Mouse (Mus musculus) midbrain, embryonic 12.5 days (tissue): Measurements from ENCODE around the gene Nsun4. TPM values are rescaled to one million over a fixed set of nuclear protein-coding genes. Genes with fewer than 3 reads are reported as not detected.

Source experiments
- ATAC-seq: fragments of 200-750 bp; cut with Nextera tagmentation; 2 replicates; pipeline ENCODE4 v1.8.0; 2017; ENCODE audit warnings: low read depth, moderate TSS enrichment, moderate library complexity; ENCODE audit not compliant: low FRiP score
- H3K27ac ChIP-seq: fragments of 300-500 bp; sonication (generic); replicated peaks from 2 replicates; pipeline ENCODE4 v1.5.1; 2016; ENCODE audit warnings: mild to moderate bottlenecking
- H3K27me3 ChIP-seq: fragments of 300-500 bp; sonication (generic); 2 replicates; pipeline ENCODE4 v1.6.1; 2016; ENCODE audit warnings: mild to moderate bottlenecking
- H3K36me3 ChIP-seq: fragments of 300-500 bp; sonication (generic); 2 replicates; pipeline ENCODE4 v1.6.1; 2016
- H3K4me1 ChIP-seq: fragments of 300-500 bp; sonication (generic); 2 replicates; pipeline ENCODE4 v1.6.1; 2016
- H3K4me2 ChIP-seq: fragments of 300-500 bp; sonication (generic); replicated peaks from 2 replicates; pipeline ENCODE4 v1.6.1; 2016; ENCODE audit warnings: mild to moderate bottlenecking, moderate library complexity
- H3K4me3 ChIP-seq: fragments of 300-500 bp; sonication (generic); 2 replicates; pipeline ENCODE4 v1.5.1; 2016; ENCODE audit warnings: mild to moderate bottlenecking
- H3K9ac ChIP-seq: fragments of 300-500 bp; sonication (generic); replicated peaks from 2 replicates; pipeline ENCODE4 v1.6.1; 2016; ENCODE audit warnings: mild to moderate bottlenecking, moderate library complexity
- H3K9me3 ChIP-seq: fragments of 300-500 bp; sonication (generic); 2 replicates; pipeline ENCODE4 v1.6.1; 2016; ENCODE audit warnings: mild to moderate bottlenecking
- WGBS: fragments of 180-500 bp; shearing (Covaris S2); methylation state at CpG from one replicate; pipeline ENCODE4 v1.1.7; 2016; 5-methylcytosine and 5-hydroxymethylcytosine counted together
- polyA plus RNA-seq: library from polyadenylated mRNA; unstranded; fragments of >200 nt; fragmentation: Nextera tagmentation; extraction: Ambion mirVana; gene quantifications from 2 replicates; pipeline ENCODE4 v1.2.1, GENCODE M21; 2016

Nsun4 gene
- polyA plus RNA-seq, 1 experiment from 2014 or later: 20.7 TPM

DNA sequence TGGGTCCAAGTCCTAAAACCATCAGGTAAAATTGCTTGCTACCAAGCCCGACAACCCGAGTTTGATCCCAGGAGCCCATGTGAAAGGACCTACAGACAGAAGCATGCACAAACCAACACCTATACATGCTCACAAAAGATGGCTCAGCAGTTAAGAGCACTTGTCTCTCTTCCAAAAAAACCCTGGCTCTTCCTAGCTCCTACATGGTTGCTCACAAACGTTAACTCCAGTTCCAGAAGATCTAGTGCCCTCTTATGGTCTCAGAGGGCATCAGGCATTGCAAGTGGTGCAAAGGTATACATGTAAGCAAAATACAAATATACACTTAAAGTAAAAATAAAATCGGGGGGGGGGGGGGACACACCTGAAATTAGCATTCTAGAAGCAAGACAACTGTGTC, 19.5 kb upstream of the Nsun4 start:
- Histone ChIP-seq H3K4me3 (no peak overlapping the region), H3K36me3 (peaks cover 22% of the 10 kb centered on the region), H3K9ac (no peak overlapping the region; the same call in 1 of the 2 replicates), H3K27me3 (no peaks in the 10 kb centered on the region), H3K27ac (no peak overlapping the region), H3K9me3 (no peaks in the 10 kb centered on the region), H3K4me1 (peaks cover 29% of the 10 kb centered on the region), H3K4me2 (peak overlapping the region; percentile 26; the same call in 1 of the 2 replicates)
- no peak for ATAC-seq
- WGBS: 59% methylated on average over 4 of the region's 4 CpGs

DNA sequence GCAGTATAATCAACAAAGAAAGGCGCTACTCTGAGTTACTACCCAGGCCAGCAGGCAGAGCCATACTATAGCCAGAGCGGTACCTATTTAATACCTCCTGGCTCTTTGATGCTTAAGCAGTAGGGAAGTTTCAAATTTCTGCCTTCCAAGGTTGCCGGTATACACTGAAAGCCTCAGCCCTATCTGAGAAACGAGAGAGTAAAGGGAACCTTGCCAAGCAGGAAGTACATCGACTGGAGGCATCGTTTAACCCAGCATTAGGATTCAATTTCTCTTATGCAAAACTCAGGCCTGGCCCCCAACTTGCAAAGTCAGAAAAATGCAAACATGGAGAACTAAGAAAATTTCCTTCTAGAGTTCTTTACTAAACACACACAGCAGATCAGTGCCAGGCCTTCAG, 16.4 kb upstream of the Nsun4 start:
- no peak overlapping the region for H3K4me3 ChIP-seq
- H3K9me3 ChIP-seq: no peaks in the 10 kb centered on the region
- ATAC-seq: no peak
- H3K4me1 ChIP-seq: peaks cover 16% of the 10 kb centered on the region
- H3K4me2 ChIP-seq: no peak overlapping the region
- H3K27ac ChIP-seq: no peak overlapping the region
- 93% methylated on average over 6 of the region's 6 CpGs for WGBS
- H3K9ac ChIP-seq: no peak overlapping the region
- no peaks in the 10 kb centered on the region for H3K27me3 ChIP-seq
- peaks cover 44% of the 10 kb centered on the region for H3K36me3 ChIP-seq

DNA sequence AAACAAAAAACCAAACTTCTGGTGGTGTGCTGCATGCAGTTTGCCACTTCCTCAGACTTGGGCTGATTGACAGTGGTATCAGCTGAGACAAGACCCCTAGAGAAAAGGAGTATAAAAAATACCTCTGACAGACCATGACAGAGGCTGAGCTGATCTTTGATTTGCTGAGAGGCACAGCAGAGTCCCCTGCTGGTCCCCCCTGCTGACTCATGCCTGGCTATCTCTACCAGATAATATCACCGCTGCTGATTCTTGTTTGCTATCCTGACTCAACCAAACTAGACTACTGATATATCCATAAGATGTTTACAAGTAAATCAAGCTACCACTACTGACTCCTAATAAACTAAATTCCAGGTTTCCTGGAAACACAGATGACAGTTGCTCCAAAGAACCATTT, 10.2 kb upstream of the Nsun4 start:
- no peaks in the 10 kb centered on the region for H3K9me3 ChIP-seq
- H3K4me2 ChIP-seq: no peak overlapping the region
- H3K4me3 ChIP-seq: no peak overlapping the region
- H3K9ac ChIP-seq: no peak overlapping the region
- peaks cover 32% of the 10 kb centered on the region for H3K36me3 ChIP-seq
- WGBS: 56% methylated on average over 1 of the region's 1 CpGs
- no peak for ATAC-seq
- no peaks in the 10 kb centered on the region for H3K27me3 ChIP-seq
- no peaks in the 10 kb centered on the region for H3K4me1 ChIP-seq
- H3K27ac ChIP-seq: no peak overlapping the region

DNA sequence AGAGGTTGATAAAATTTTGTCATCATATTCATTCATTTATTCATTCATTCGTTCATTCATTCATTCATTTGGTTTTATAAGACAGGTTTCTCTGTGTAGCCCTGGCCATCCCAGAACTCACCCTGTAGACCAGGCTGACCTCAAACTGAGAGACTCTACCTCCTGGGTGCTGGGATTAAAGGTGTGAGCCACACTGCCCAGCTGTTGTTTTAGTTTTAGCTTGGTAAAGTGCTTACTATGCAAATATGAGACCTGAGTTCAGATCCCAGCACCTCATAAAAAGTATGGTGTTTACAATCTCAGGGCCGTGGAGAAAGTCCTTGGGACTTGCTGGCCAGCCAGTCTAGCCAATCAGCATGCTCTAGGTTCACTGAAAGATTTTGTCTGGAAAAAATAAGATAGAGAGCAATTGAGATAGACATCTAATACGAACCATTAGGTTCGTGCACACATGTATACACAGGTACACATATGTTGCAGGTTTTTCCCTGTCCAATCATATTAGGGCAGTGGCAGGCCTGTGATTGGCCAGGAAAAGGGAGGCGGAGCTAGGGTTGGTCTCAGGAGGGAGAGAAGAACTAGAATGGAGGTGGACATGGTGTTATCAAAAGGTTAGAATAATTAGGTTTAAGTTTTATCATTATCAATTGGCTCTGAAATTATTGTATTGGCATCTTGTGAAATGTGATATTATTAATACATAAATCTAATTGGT, 5.5 kb upstream of the Nsun4 start:
- WGBS: 74% methylated on average over 5 of the region's 5 CpGs
- H3K27me3 ChIP-seq: no peaks in the 10 kb centered on the region
- H3K27ac ChIP-seq: no peak overlapping the region
- no peaks in the 10 kb centered on the region for H3K36me3 ChIP-seq
- ATAC-seq: no peak; the same call in 1 of the 2 replicates
- no peak overlapping the region for H3K9ac ChIP-seq
- H3K4me3 ChIP-seq: no peak overlapping the region
- H3K9me3 ChIP-seq: no peaks in the 10 kb centered on the region
- no peaks in the 10 kb centered on the region; the same call in 1 of the 2 replicates for H3K4me1 ChIP-seq
- no peak overlapping the region for H3K4me2 ChIP-seq

DNA sequence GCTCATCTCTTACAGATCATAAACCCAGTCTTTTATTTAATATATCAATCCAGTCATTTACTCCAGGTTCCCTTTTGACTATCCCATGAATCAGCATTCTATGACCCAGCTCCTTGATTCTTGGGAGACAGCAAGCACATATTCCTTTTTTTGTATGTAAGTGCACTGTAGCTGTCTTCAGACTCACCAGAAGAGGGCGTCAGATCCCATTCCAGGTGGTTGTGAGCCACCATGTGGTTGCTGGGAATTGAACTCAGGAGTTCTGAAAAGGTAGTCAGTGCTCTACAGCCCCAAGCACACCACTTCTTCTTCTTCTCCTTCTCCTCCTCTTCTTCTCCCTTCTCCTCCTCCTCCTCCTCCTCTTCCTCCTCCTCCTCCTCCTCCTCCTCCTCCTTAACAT, 3.9 kb upstream of the Nsun4 start:
- no peaks in the 10 kb centered on the region for H3K36me3 ChIP-seq
- H3K9me3 ChIP-seq: no peaks in the 10 kb centered on the region
- H3K27ac ChIP-seq: no peak overlapping the region
- H3K4me3 ChIP-seq: no peak overlapping the region
- ATAC-seq: no peak
- no peak overlapping the region for H3K4me2 ChIP-seq
- no peaks in the 10 kb centered on the region for H3K27me3 ChIP-seq
- WGBS: 3% methylated on average over 1 of the region's 1 CpGs
- H3K4me1 ChIP-seq: peaks cover 6% of the 10 kb centered on the region
- no peak overlapping the region for H3K9ac ChIP-seq

DNA sequence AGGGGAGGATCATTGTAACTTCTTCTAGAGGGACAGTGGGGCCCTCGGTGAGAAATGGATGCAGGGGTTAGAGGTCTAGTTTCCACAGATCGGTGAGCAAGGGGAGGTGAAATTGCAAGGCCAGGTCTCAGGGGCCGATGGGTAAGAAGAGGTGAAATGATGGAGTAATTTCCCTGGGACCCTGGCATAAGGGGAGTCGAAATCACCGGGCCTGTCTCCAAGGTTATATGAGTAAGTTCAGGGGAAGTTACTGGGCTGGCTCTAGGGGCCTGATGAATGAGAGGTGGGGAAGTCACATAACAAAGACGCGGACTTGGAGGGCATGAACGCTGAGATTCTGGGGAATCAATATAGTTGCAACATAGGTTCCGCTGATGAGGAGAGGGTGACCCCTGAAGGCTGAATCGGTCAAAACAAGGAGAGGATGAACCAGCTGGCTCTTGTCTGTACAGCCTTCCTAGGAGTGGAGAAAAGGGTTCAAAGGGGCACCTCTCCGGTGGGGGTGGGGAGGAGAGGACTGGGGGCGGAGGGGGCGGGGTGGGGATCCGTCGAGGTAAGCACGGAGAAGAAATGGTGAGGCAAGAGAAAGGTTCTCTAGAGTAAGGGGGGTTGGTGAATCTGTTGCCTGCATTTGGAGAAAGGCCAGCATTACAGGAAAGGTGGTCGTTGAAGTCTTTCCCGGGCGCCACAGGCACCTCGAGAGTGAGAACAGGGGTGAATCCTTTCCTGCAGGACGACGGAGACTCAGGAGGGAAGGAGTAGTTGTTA, 966 bp downstream of the Nsun4 start:
- Histone ChIP-seq H3K4me3 (peak overlapping the region; percentile 55), H3K27ac (peak overlapping the region; percentile 89), H3K36me3 (peaks cover 9% of the 10 kb centered on the region), H3K9ac (peak overlapping the region; percentile 63), H3K27me3 (no peaks in the 10 kb centered on the region), H3K4me1 (peaks cover 11% of the 10 kb centered on the region), H3K4me2 (peak overlapping the region; percentile 87), H3K9me3 (no peaks in the 10 kb centered on the region)
- 12% methylated on average over 22 of the region's 22 CpGs for WGBS
- ATAC-seq: peak; percentile 55

DNA sequence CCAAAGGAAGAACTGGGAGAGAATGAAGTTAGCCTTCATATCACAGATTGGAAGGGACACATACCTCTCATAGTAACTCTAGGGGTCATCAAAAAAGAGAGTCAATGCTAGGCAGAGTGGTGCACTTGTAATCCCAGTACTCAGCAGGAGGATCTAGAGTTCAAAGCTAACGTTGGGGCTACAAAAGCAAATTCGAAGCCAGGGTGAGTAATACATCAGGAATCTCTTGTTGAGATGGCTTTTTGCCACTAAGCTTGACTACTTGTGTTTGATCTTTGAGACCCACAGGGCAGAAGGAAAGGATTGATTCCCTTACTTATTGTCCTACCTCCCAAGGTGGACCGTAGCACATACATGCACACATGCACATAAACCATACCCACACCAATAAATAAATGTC, 4.5 kb downstream of the Nsun4 start:
- no peak for ATAC-seq
- H3K4me2 ChIP-seq: no peak overlapping the region
- H3K9ac ChIP-seq: no peak overlapping the region
- peaks cover 11% of the 10 kb centered on the region for H3K4me1 ChIP-seq
- H3K9me3 ChIP-seq: no peaks in the 10 kb centered on the region
- H3K36me3 ChIP-seq: peaks cover 14% of the 10 kb centered on the region
- no peak overlapping the region for H3K27ac ChIP-seq
- 82% methylated on average over 3 of the region's 3 CpGs for WGBS
- H3K4me3 ChIP-seq: no peak overlapping the region
- no peaks in the 10 kb centered on the region for H3K27me3 ChIP-seq

DNA sequence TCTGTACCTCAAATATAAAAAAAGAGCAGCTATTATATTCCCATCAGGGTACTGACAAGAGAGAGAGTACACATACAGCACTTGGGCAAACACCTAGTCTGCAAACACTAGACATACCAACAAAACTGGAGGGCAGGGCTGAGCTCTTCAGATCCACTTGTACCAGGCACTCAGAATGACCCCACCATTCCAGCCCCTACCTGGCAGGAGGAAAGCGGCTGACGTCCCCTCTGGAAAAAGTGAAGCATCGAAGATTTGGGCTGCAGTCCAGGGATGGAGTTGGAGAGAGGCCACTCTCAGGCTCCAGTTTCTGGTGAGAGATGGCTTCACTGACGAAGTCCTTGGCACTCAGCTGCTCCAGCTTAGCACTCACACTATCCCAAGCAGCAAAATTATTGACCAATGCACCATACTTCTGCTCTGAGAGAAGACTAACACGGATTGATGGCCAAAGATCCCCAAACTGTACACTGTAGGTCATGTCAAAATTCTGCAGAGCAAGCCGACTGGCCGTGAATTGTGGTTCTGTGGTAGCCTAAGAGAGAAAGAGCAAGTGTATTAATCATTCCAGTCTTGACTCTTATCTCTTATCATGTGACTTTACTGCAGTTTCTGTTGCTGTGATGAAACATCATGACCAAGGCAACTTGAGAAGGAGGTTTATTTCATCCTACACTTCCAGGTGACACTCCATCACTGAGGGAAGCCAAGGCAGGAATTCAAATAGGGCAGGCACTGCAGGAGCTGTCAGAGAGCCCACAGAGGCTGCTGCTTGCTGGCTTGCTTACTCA, 5.4 kb downstream of the Nsun4 start:
- no peak overlapping the region for H3K9ac ChIP-seq
- H3K27ac ChIP-seq: no peak overlapping the region
- peaks cover 19% of the 10 kb centered on the region for H3K36me3 ChIP-seq
- H3K4me3 ChIP-seq: no peak overlapping the region
- ATAC-seq: no peak
- H3K9me3 ChIP-seq: no peaks in the 10 kb centered on the region
- 86% methylated on average over 7 of the region's 7 CpGs for WGBS
- no peaks in the 10 kb centered on the region for H3K27me3 ChIP-seq
- H3K4me2 ChIP-seq: no peak overlapping the region
- peaks cover 11% of the 10 kb centered on the region for H3K4me1 ChIP-seq

DNA sequence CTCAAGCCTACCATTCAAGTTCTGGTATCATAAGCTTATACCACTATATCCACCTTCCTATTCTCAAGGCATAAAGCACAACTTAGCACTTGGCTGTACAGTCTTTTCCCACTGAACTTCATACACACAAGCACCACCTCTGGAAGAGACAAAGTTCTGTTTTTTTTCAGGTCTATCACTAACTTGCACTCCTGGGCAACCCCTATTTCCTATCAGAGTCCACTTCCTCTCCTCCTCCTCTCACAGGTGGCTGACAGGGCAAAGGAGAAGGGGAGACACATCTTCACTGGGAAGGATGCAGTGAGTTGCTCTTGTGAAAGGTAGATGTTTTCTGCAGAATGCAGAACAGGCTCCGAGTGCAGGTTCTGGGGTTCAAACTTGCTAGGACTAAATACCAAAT, 6.0 kb downstream of the Nsun4 start:
- ATAC-seq: no peak
- H3K4me2 ChIP-seq: no peak overlapping the region
- H3K27me3 ChIP-seq: no peaks in the 10 kb centered on the region
- H3K9ac ChIP-seq: no peak overlapping the region
- peaks cover 6% of the 10 kb centered on the region for H3K4me1 ChIP-seq
- no peak overlapping the region for H3K27ac ChIP-seq
- 87% methylated on average over 1 of the region's 1 CpGs for WGBS
- no peaks in the 10 kb centered on the region for H3K9me3 ChIP-seq
- peaks cover 26% of the 10 kb centered on the region for H3K36me3 ChIP-seq
- no peak overlapping the region for H3K4me3 ChIP-seq

DNA sequence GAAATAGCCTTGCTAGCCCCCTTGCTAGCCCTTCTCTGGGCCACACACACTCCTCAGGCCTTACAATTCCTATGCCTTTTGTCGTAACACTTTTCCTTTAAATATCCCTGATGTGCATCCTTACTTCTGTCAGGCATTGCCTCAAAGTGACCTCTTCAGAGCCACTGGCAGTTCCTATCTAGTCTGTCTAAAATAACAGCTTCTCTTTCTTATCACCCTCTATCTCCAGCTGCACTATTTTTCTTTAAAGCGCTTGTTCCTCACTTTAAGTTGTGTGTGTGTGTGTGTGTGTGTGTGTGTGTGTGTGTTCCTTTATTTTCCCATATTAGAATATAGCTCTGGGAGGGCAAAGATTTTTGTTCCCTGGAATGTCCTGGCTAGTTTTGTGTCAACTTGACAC, 7.1 kb downstream of the Nsun4 start:
- H3K27me3 ChIP-seq: no peaks in the 10 kb centered on the region
- WGBS: 100% methylated on average over 2 of the region's 2 CpGs

DNA sequence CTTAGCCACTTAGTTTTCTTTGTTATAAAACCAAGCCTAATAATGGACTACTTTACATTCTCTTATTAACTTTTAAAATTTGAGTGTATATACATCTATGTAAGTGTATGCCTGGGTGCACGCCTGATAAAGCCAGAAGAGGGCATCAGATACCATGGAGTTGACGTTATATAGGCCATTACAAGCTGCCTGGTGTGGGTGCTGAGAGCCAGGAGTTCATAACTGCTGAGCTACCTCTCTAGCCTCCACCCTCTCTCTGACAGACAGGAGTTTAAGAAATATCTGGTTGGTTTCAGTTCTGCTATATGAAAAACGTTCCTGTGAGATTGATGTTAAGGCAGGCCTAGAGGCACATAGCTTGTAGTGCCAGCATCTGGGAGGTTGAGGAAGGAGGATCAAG, 11.5 kb downstream of the Nsun4 start:
- no peaks in the 10 kb centered on the region for H3K9me3 ChIP-seq
- no peak overlapping the region for H3K27ac ChIP-seq
- no peak overlapping the region for H3K4me3 ChIP-seq
- no peak for ATAC-seq
- H3K9ac ChIP-seq: no peak overlapping the region
- H3K36me3 ChIP-seq: peaks cover 43% of the 10 kb centered on the region
- 81% methylated on average over 3 of the region's 3 CpGs for WGBS
- H3K27me3 ChIP-seq: no peaks in the 10 kb centered on the region
- no peaks in the 10 kb centered on the region for H3K4me1 ChIP-seq
- no peak overlapping the region for H3K4me2 ChIP-seq

More for the DNA sequence above, 7.1 kb downstream of the Nsun4 start:
- H3K36me3 ChIP-seq: peaks cover 31% of the 10 kb centered on the region
- no peak overlapping the region for H3K4me2 ChIP-seq
- ATAC-seq: no peak
- no peaks in the 10 kb centered on the region for H3K9me3 ChIP-seq
- H3K4me1 ChIP-seq: no peaks in the 10 kb centered on the region
- no peak overlapping the region for H3K9ac ChIP-seq
- H3K4me3 ChIP-seq: no peak overlapping the region
- no peak overlapping the region for H3K27ac ChIP-seq

DNA sequence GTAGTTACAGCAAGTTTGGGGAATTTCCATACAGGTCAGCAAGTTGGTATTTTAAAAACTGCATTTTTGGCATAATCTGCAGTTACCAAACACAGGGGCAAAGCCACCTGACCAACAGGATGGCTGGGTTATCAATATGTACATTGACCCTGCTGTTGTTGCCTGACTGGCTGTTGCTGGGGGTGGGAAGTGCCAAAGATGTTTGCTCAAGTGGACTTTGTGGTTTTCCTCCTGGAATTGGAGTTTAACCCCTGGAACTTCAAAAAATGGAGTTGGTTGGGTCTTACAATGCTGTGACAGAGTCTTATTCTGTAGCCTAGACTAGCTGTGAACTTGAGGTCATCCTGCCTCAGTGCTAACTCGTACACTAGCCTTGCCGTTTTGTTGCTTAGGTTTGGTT, 13.2 kb downstream of the Nsun4 start:
- H3K4me3 ChIP-seq: no peak overlapping the region
- H3K4me1 ChIP-seq: no peaks in the 10 kb centered on the region
- no peaks in the 10 kb centered on the region for H3K9me3 ChIP-seq
- H3K36me3 ChIP-seq: peaks cover 48% of the 10 kb centered on the region
- H3K27me3 ChIP-seq: no peaks in the 10 kb centered on the region
- no peak overlapping the region for H3K27ac ChIP-seq
- no peak overlapping the region for H3K9ac ChIP-seq
- ATAC-seq: no peak
- WGBS: 89% methylated on average over 2 of the region's 2 CpGs
- H3K4me2 ChIP-seq: no peak overlapping the region
